Mouse (Mus musculus) lung, adult 2 months (tissue): Measurements from ENCODE around the gene Lrch2. TPM values are rescaled to one million over a fixed set of nuclear protein-coding genes. Genes with fewer than 3 reads are reported as not detected.
"Not testable (repeated sequence)": the region's sequence is repeated elsewhere in the genome, so short reads cannot be mapped to it uniquely, and the experiment has no call there.

ENCODE experiments used
- DNase-seq: peaks from one replicate; pipeline ENCODE4 v3.0.0; 2022
- H3K4me1 ChIP-seq: fragments of 200-500 bp; 2 replicates; pipeline ENCODE4 v1.6.1; 2011; ENCODE audit warnings: low read length; ENCODE audit not compliant: control insufficient read depth, insufficient read depth
- H3K4me3 ChIP-seq: fragments of 200-500 bp; replicated peaks from 2 replicates; pipeline ENCODE3; 2011; ENCODE audit warnings: low read depth, mild to moderate bottlenecking, control low read depth, low read length; ENCODE audit errors: extremely low read depth
- CTCF ChIP-seq: fragments of 200-500 bp; IDR thresholded peaks from 2 replicates; pipeline ENCODE4 v1.5.1; 2011; ENCODE audit warnings: mild to moderate bottlenecking, low read length, control low read depth; ENCODE audit not compliant: insufficient read depth
- POLR2A ChIP-seq: fragments of 200-500 bp; IDR thresholded peaks from 2 replicates; pipeline ENCODE4 v1.6.1; 2011; ENCODE audit warnings: low read depth, mild to moderate bottlenecking, control low read depth, low read length, borderline replicate concordance; ENCODE audit errors: extremely low read depth
- WGBS: fragments of 180-500 bp; shearing (Covaris S2); methylation state at CpG from one replicate; pipeline ENCODE4 v1.1.7; 2018; 5-methylcytosine and 5-hydroxymethylcytosine counted together
- polyA plus RNA-seq: library from polyadenylated mRNA; depleted of rRNA; stranded (reverse); fragments of >200 nt; gene quantifications from 2 replicates; pipeline ENCODE4 v1.2.3, GENCODE M21; 2012; rRNA removed

The Lrch2 gene
- 0.28 and 0.37 TPM in 2 replicates for polyA plus RNA-seq

- Histone ChIP-seq H3K4me1 (no peaks in the 10 kb centered on the region), H3K4me3 (peak within 1 kb of the TSS; percentile 68)
- no peak for TF ChIP-seq POLR2A
- TF ChIP-seq CTCF: no peak
- 17% methylated on average over 39 of the region's 50 CpGs for WGBS
- DNase-seq: no peak
Observed at GRCm38 (mm10) chrX:147553421-147554201, at the start of gene Lrch2. Lrch2 (minus strand) TSS chrX:147554081.

DNA sequence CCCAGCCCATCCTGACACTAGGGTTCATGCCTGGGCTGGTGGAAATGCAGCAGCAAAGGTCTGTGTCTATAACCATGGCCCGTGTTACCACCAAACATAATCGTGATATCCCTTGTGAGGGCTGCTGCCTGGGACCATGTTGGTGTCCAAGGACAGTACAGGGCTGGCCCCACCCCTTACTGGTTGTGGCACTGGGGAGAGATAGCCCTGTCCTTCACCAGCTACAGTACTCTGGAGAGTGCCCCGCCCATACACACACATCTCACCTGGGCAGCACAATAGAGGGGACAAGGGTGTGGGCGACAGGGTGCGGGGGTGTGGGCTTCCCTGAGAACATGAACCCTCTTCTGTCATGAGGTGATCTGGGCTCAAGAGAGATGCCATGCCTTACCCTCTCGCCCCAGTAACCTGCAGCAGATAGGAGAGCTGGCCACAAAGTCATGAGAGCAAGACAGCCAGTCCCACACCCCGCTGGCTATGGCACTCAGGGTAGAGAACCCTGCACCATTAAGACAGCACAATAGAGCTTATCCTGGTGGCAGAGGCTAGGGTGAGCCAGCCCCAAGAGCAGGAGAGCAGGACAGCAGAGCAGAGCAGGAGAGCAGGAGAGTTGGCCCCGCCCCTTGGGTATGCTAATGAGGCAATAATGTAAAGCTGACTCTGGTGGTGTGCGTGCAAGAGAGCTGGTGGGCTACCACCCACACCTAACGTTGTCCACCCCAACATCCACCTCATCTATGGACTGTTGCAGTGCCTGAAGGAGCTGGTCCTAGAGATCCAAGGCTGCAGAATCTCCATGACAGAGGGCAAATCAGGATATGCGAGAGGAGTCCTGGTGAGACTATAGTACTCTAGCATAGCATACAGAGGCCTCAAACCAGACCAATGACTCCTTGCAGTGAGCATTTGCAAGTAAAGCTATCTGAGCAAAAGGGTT lies 12.7 kb downstream of the Lrch2 start:
- 67% methylated on average over 11 of the region's 11 CpGs for WGBS
- DNase-seq: no peak
- TF ChIP-seq POLR2A (no peak), CTCF (no peak)
- Histone ChIP-seq H3K4me1 (no peaks in the 10 kb centered on the region), H3K4me3 (no peak overlapping the region)

DNA sequence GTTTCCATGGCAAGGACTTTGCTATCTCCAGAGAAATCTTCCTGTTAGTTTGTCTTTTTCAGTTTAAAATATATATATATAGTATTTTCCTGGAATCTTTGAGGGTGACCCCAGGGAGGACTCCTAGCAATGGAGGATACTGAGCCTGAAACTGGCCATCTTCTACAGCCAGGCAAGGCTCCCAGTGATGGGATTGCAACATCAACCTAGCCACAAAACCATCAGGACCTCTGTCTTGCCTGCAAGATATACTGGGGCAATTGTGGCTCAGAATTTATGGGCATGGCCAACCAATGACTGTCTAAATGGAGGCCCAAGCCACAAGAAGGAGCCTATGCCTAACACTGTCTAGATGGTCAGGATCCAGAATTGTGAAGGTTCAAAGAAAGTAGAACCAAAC lies 15.5 kb downstream of the Lrch2 start:
- TF ChIP-seq POLR2A: no peak
- TF ChIP-seq CTCF: no peak
- no peak for DNase-seq
- no peak overlapping the region for H3K4me3 ChIP-seq
- H3K4me1 ChIP-seq: no peaks in the 10 kb centered on the region

- 64% methylated on average over 3 of the region's 3 CpGs for WGBS
- DNase-seq, H3K4me1 ChIP-seq, H3K4me3 ChIP-seq: not testable (repeated sequence)
Observed at GRCm38 (mm10) chrX:147537117-147537516, 16.8 kb downstream of the Lrch2 start.

GRCm38 (mm10) chrX:147535616-147536015 lies 18.3 kb downstream of the Lrch2 start:
- Histone ChIP-seq H3K4me3 (no peak overlapping the region), H3K4me1 (no peaks in the 10 kb centered on the region)
- TF ChIP-seq POLR2A: no peak
- 74% methylated on average over 2 of the region's 2 CpGs for WGBS
- DNase-seq: no peak

DNA sequence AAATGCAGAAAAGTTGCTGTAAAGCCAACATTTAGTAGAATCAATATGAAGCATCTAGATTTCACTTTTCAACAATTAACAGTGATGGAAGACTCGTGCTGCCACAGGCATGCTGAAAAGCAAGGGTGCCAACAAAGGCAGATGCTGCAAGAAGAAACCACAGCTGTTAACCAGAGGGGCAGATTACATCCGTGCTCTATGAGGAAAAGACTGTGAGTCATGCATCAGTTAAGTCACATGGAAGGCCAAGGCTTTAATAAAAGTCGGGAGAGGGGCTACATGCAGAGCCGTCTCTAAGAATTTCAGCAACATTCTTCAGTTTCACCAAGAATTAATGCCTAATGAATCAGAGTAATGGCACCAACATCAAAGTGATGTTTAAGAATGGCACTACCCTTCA lies 22.2 kb downstream of the Lrch2 start:
- H3K4me1 ChIP-seq: no peaks in the 10 kb centered on the region
- H3K4me3 ChIP-seq: no peak overlapping the region
- WGBS: 54% methylated on average over 4 of the region's 4 CpGs
- no peak for DNase-seq
- no peak for TF ChIP-seq POLR2A
- TF ChIP-seq CTCF: no peak

- Histone ChIP-seq H3K4me1 (no peaks in the 10 kb centered on the region), H3K4me3 (no peak overlapping the region)
- 42% methylated on average over 7 of the region's 7 CpGs for WGBS
- TF ChIP-seq POLR2A: no peak
- no peak for TF ChIP-seq CTCF
- DNase-seq: no peak
Observed at GRCm38 (mm10) chrX:147527646-147528172, 26.2 kb downstream of the Lrch2 start.

- 59% methylated on average over 2 of the region's 2 CpGs for WGBS
- no peaks in the 10 kb centered on the region for H3K4me1 ChIP-seq
- DNase-seq: no peak
- TF ChIP-seq CTCF (no peak), POLR2A (no peak)
- H3K4me3 ChIP-seq: no peak overlapping the region
Observed at GRCm38 (mm10) chrX:147489551-147489950, 64.3 kb downstream of the Lrch2 start.

- not testable (repeated sequence) for H3K4me1 ChIP-seq, DNase-seq, H3K4me3 ChIP-seq
- 66% methylated on average over 1 of the region's 1 CpGs for WGBS
Observed at GRCm38 (mm10) chrX:147453610-147454009, 100.3 kb downstream of the Lrch2 start, which contains the start of gene Vmn1r239-ps. Vmn1r239-ps (minus strand) TSS chrX:147453710.

DNA sequence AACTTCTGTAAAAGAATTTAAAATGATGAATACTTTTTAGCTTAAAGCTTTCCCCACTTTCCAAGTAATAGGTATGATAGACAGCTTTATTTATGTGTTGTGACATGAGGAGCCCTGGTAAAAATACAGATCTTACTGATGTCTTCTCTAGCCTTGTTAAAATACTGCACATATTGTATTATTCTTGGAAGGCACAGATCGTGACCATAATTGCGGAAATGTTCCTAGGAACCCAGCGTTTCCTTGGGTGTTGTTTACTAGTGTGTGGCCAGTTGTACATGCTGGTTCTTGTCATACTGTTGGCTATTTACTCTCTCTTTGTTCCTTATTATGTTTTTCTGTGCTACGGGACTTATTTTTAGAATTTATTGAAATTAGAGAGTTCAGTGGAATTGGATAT lies 110.5 kb downstream of the Lrch2 start:
- WGBS: 67% methylated on average over 4 of the region's 4 CpGs
- DNase-seq: no peak
- no peak for TF ChIP-seq CTCF
- no peak for TF ChIP-seq POLR2A
- H3K4me3 ChIP-seq: no peak overlapping the region
- H3K4me1 ChIP-seq: no peaks in the 10 kb centered on the region
